Comparison of ENCODE assay signal across 10 mouse cellular contexts in the genomic region with DNA sequence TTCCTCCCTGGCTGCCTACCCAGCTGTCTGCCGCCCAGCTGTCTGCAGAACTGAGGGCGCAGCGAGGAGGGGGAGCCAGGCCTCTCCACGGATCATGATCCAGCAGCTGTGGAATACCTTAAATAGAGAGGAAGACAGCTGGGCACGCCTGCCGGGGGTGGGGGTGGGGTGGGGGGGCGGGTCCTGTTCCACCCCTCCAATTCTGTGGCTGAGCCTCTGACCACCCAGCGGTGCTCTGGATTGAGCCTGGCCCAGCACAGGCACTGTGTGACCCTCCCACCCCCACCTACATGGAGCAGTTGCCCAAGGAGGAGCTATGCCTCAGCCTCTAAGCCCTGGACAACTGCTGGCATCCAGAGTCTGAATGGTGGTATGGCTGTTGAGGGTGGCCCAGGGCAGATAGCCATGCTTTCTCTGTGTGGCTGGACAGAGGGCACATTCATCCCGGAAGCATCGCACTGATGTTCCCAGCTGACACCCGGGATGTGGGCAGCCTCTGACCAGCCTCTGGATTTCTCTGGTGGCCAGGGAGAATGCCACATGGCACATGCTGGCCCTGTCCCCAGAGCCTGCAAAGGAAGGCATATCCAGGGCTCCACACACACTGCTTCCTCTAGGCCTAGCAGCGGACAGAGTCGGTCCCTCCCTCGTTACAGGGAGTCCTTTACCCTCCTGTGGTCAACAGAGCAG.
A peak's percentile ranks its signal among the peaks of the same experiment; 100 is the strongest.
DNase-seq lines count a peak whose midpoint lies in the region; ATAC-seq and TF ChIP-seq lines count a peak whose summit lies in the region.
"Had no signal": no experiment of that assay in that cellular context is flagged by ENCODE, and none has a peak within 500 bp of the region (broad histone marks: within the 10 kb centered on the region; RNA-seq: fewer than 3 reads in every experiment).

No protein-coding gene starts in this region.

- H3K4me3 ChIP-seq in heart, embryonic 15.5 days, result no peak overlapping the region
- no peak overlapping the region for H3K4me3 ChIP-seq in intestine, postnatal 0 days (ENCODE audit: low read depth, low read length)
- no peak overlapping the region for H3K4me3 ChIP-seq in stomach, embryonic 15.5 days (replicated peaks)
- H3K4me3 ChIP-seq: neural tube, embryonic 12.5 days had no signal

- ATAC-seq in heart, embryonic 15.5 days (replicated peaks; ENCODE audit: insufficient number of reproducible peaks, insufficient read depth, low FRiP score, low read depth), result 0 out of 2 replicates have a peak, but pooled peaks have one; percentile 20
- ATAC-seq in intestine, postnatal 0 days, result 0 out of 2 replicates have a peak, but pooled peaks have one; percentile 17
- peak; percentile 61; the same call in 1 of the 2 replicates for ATAC-seq in stomach, embryonic 15.5 days (ENCODE audit: insufficient read depth, low FRiP score, low read depth)

- H3K4me1 ChIP-seq in heart, embryonic 15.5 days (replicated peaks), result peaks cover 18% of the 10 kb centered on the region
- H3K4me1 ChIP-seq in intestine, postnatal 0 days (replicated peaks; ENCODE audit: control insufficient read depth, insufficient read depth, low read length), result no peaks in the 10 kb centered on the region
- H3K4me1 ChIP-seq in stomach, embryonic 15.5 days, result peaks cover 14% of the 10 kb centered on the region

- DNase-seq in heart, adult 9 months (ENCODE audit: low spot score in 2 of 2), result no peak
- DNase-seq in right cerebral cortex, postnatal 4 days, result peak; percentile 10
- DNase-seq in right cerebral cortex, postnatal 25 days, result no peak
- DNase-seq in cerebellum, postnatal 14 days, result no peak
- no peak for DNase-seq in retina, embryonic 14.5 days (ENCODE audit: low spot score)

- H3K36me3 ChIP-seq in heart, embryonic 15.5 days, result 0 out of 2 replicates have a peak, but pooled peaks cover 4% of the 10 kb centered on the region
- peaks cover 15% of the 10 kb centered on the region; the same call in 1 of the 2 replicates for H3K36me3 ChIP-seq in intestine, postnatal 0 days (ENCODE audit: control insufficient read depth, insufficient read depth)
- H3K36me3 ChIP-seq in stomach, embryonic 15.5 days, result peaks cover 2% of the 10 kb centered on the region; the same call in 1 of the 2 replicates

- no peak overlapping the region for H3K4me2 ChIP-seq in heart, embryonic 15.5 days
- H3K4me2 ChIP-seq in intestine, postnatal 0 days (replicated peaks; ENCODE audit: low read depth), result no peak overlapping the region
- no peak overlapping the region for H3K4me2 ChIP-seq in stomach, embryonic 15.5 days
- H3K4me2 ChIP-seq: neural tube, embryonic 12.5 days had no signal

- no peaks in the 10 kb centered on the region for H3K27me3 ChIP-seq in heart, embryonic 15.5 days
- no peaks in the 10 kb centered on the region for H3K27me3 ChIP-seq in intestine, postnatal 0 days (replicated peaks; ENCODE audit: control insufficient read depth, insufficient read depth, low read length)
- H3K27me3 ChIP-seq in stomach, embryonic 15.5 days (replicated peaks), result no peaks in the 10 kb centered on the region
- H3K27me3 ChIP-seq: CH12.LX; neural tube, embryonic 12.5 days had no signal

- H3K9ac ChIP-seq in heart, embryonic 15.5 days, result no peak overlapping the region
- no peak overlapping the region for H3K9ac ChIP-seq in intestine, postnatal 0 days (ENCODE audit: low read depth, low read length)
- H3K9ac ChIP-seq in stomach, embryonic 15.5 days, result no peak overlapping the region
- H3K9ac ChIP-seq: neural tube, embryonic 12.5 days had no signal

- H3K27ac ChIP-seq in heart, embryonic 15.5 days, result 0 out of 2 replicates have a peak overlapping the region, but pooled peaks have one; percentile 6
- H3K27ac ChIP-seq in intestine, postnatal 0 days (ENCODE audit: low read depth, low read length), result peak overlapping the region; percentile 68
- H3K27ac ChIP-seq in stomach, embryonic 15.5 days, result peak overlapping the region; percentile 77
- H3K27ac ChIP-seq: neural tube, embryonic 12.5 days had no signal

- no peaks in the 10 kb centered on the region for H3K9me3 ChIP-seq in heart, embryonic 15.5 days (replicated peaks)
- no peaks in the 10 kb centered on the region for H3K9me3 ChIP-seq in intestine, postnatal 0 days (ENCODE audit: control insufficient read depth)
- no peaks in the 10 kb centered on the region for H3K9me3 ChIP-seq in stomach, embryonic 15.5 days
- H3K9me3 ChIP-seq: neural tube, embryonic 12.5 days had no signal

- 73% methylated on average over 14 of the region's 14 CpGs for WGBS in heart, embryonic 15.5 days
- 61% methylated on average over 14 of the region's 14 CpGs for WGBS in intestine, postnatal 0 days
- 64% methylated on average over 14 of the region's 14 CpGs for WGBS in stomach, embryonic 15.5 days

- 0 out of 2 replicates have a peak, but pooled peaks have one; percentile 18 for TF ChIP-seq CTCF in intestine, postnatal 0 days (IDR thresholded peaks at IDR 0.05; ENCODE audit: low read depth)

Comparison
In these comparisons a context has a peak if more than half of its experiments do, and no peak if none do; other contexts are left out.
1. H3K27ac ChIP-seq: peak in every context shown above with its lines; median percentile 77 in stomach, embryonic 15.5 days; 68 in intestine, postnatal 0 days; 6 in heart, embryonic 15.5 days.